Mouse (Mus musculus): ENCODE measurements around the gene Gm5771. TPM values are rescaled to one million over a fixed set of nuclear protein-coding genes. Genes with fewer than 3 reads are reported as not detected.

Gm5771 gene
- total and polyA plus RNA-seq, 2 experiments from 2014 or later = not detected

Other genes with a start within 250 kb of the Gm5771 start
- gene Try4, start 90.1 kb upstream of the Gm5771 start, total RNA-seq (2014; rRNA removed; ENCODE audit: low replicate concordance) = not detected in 2 replicates
- gene Try4, start 90.1 kb upstream of the Gm5771 start, polyA plus RNA-seq (2015; fragmentation: Nextera tagmentation; extraction: Ambion mirVana) = not detected in 2 replicates
- not detected in 2 replicates for gene Try5, start 75.5 kb upstream of the Gm5771 start, total RNA-seq (2014; rRNA removed; ENCODE audit: low replicate concordance)
- not detected in 2 replicates for gene Try5, start 75.5 kb upstream of the Gm5771 start, polyA plus RNA-seq (2015; fragmentation: Nextera tagmentation; extraction: Ambion mirVana)
- gene Try10, start 38.3 kb upstream of the Gm5771 start, total RNA-seq (2014; rRNA removed; ENCODE audit: low replicate concordance) = not detected in 2 replicates
- not detected in 2 replicates for gene Try10, start 38.3 kb upstream of the Gm5771 start, polyA plus RNA-seq (2015; fragmentation: Nextera tagmentation; extraction: Ambion mirVana)
- not detected in 2 replicates for gene Prss3, start 14.7 kb upstream of the Gm5771 start, total RNA-seq (2014; rRNA removed; ENCODE audit: low replicate concordance)
- gene Prss3, start 14.7 kb upstream of the Gm5771 start, polyA plus RNA-seq (2015; fragmentation: Nextera tagmentation; extraction: Ambion mirVana) = not detected in 2 replicates
- gene Gm10334, start 53.8 kb downstream of the Gm5771 start, total RNA-seq (2014; rRNA removed; ENCODE audit: low replicate concordance) = not detected in 2 replicates
- gene Gm10334, start 53.8 kb downstream of the Gm5771 start, polyA plus RNA-seq (2015; fragmentation: Nextera tagmentation; extraction: Ambion mirVana) = not detected in 2 replicates
- not detected in 2 replicates for gene Prss1, start 66.6 kb downstream of the Gm5771 start, total RNA-seq (2014; rRNA removed; ENCODE audit: low replicate concordance)
- gene Prss1, start 66.6 kb downstream of the Gm5771 start, polyA plus RNA-seq (2015; fragmentation: Nextera tagmentation; extraction: Ambion mirVana) = not detected in 2 replicates
- gene Prss2, start 129.4 kb downstream of the Gm5771 start, total RNA-seq (2014; rRNA removed; ENCODE audit: low replicate concordance) = not detected in 2 replicates
- gene Prss2, start 129.4 kb downstream of the Gm5771 start, polyA plus RNA-seq (2015; fragmentation: Nextera tagmentation; extraction: Ambion mirVana) = not detected in 2 replicates
- 2.1 and 5.6 TPM in 2 replicates for gene Ephb6, start 213.1 kb downstream of the Gm5771 start, total RNA-seq (2014; rRNA removed; ENCODE audit: low replicate concordance)
- 1.8 and 2.3 TPM in 2 replicates for gene Ephb6, start 213.1 kb downstream of the Gm5771 start, polyA plus RNA-seq (2015; fragmentation: Nextera tagmentation; extraction: Ambion mirVana)
- not detected in 2 replicates for gene Trpv6, start 244.0 kb downstream of the Gm5771 start, total RNA-seq (2014; rRNA removed; ENCODE audit: low replicate concordance)
- not detected in 2 replicates for gene Trpv6, start 244.0 kb downstream of the Gm5771 start, polyA plus RNA-seq (2015; fragmentation: Nextera tagmentation; extraction: Ambion mirVana)

Measured in heart, postnatal 0 days (tissue).